Mouse (Mus musculus) intestine, embryonic 15.5 days (tissue): ENCODE results near the gene Il1r2. TPM values are rescaled to one million over a fixed set of nuclear protein-coding genes. Genes with fewer than 3 reads are reported as not detected.
A peak's percentile ranks its signal among the peaks of the same experiment; 100 is the strongest.

ENCODE experiments used
- ATAC-seq: fragments of 200-750 bp; cut with Nextera tagmentation; 2 replicates; pipeline ENCODE4 v1.8.0; 2017; ENCODE audit warnings: moderate TSS enrichment, moderate library complexity
- H3K27ac ChIP-seq: fragments of 300-500 bp; sonication (generic); 2 replicates; pipeline ENCODE4 v1.5.1; 2015; ENCODE audit warnings: mild to moderate bottlenecking, inconsistent platforms
- H3K27me3 ChIP-seq: fragments of 300-500 bp; sonication (generic); replicated peaks from 2 replicates; pipeline ENCODE4 v1.6.1; 2015; ENCODE audit warnings: inconsistent platforms
- H3K36me3 ChIP-seq: fragments of 300-500 bp; sonication (generic); 2 replicates; pipeline ENCODE4 v1.6.1; 2015; ENCODE audit warnings: inconsistent platforms
- H3K4me1 ChIP-seq: fragments of 300-500 bp; sonication (generic); replicated peaks from 2 replicates; pipeline ENCODE4 v1.6.1; 2015; ENCODE audit warnings: inconsistent platforms
- H3K4me2 ChIP-seq: fragments of 300-500 bp; sonication (generic); replicated peaks from 2 replicates; pipeline ENCODE4 v1.6.1; 2015; ENCODE audit warnings: mild to moderate bottlenecking, inconsistent platforms
- H3K4me3 ChIP-seq: fragments of 300-500 bp; sonication (generic); replicated peaks from 2 replicates; pipeline ENCODE4 v1.5.1; 2015; ENCODE audit warnings: inconsistent platforms
- H3K9ac ChIP-seq: fragments of 300-500 bp; sonication (generic); 2 replicates; pipeline ENCODE4 v1.6.1; 2015; ENCODE audit warnings: inconsistent platforms
- H3K9me3 ChIP-seq: fragments of 300-500 bp; sonication (generic); 2 replicates; pipeline ENCODE4 v1.6.1; 2016; ENCODE audit warnings: inconsistent platforms
- WGBS: fragments of 180-500 bp; shearing (Covaris S2); methylation state at CpG from one replicate; pipeline ENCODE4 v1.1.7; 2015; 5-methylcytosine and 5-hydroxymethylcytosine counted together
- polyA plus RNA-seq: library from polyadenylated mRNA; unstranded; fragments of >200 nt; fragmentation: Nextera tagmentation; extraction: Ambion mirVana; gene quantifications from 2 replicates; pipeline ENCODE4 v1.2.1, GENCODE M21; 2015

The Il1r2 gene
- polyA plus RNA-seq = 1.4 and 1.5 TPM in 2 replicates

GRCm38 (mm10) chr1:40073779-40074178 is at the start of gene Il1r2:
Gene Il1r2 (plus strand): TSS chr1:40074079.
- WGBS = 92% methylated on average over 5 of the region's 5 CpGs
- Histone ChIP-seq H3K27me3 (no peaks in the 10 kb centered on the region), H3K4me1 (no peaks in the 10 kb centered on the region), H3K4me2 (no peak within 1 kb of the TSS), H3K36me3 (no peaks in the 10 kb centered on the region), H3K9ac (no peak within 1 kb of the TSS), H3K9me3 (no peaks in the 10 kb centered on the region), H3K4me3 (no peak within 1 kb of the TSS), H3K27ac (no peak within 1 kb of the TSS)
- no peak for ATAC-seq

GRCm38 (mm10) chr1:40024554-40025320 is 49.1 kb upstream of the Il1r2 start:
- no peak overlapping the region for H3K9ac ChIP-seq
- no peak overlapping the region for H3K4me3 ChIP-seq
- no peak overlapping the region for H3K27ac ChIP-seq
- H3K9me3 ChIP-seq = no peaks in the 10 kb centered on the region
- no peaks in the 10 kb centered on the region for H3K4me1 ChIP-seq
- no peak for ATAC-seq
- H3K27me3 ChIP-seq = no peaks in the 10 kb centered on the region
- peaks cover 23% of the 10 kb centered on the region for H3K36me3 ChIP-seq
- H3K4me2 ChIP-seq = no peak overlapping the region
- 87% methylated on average over 27 of the region's 27 CpGs for WGBS

GRCm38 (mm10) chr1:40025416-40025815 is 48.5 kb upstream of the Il1r2 start:
- Histone ChIP-seq H3K27ac (no peak overlapping the region), H3K4me3 (no peak overlapping the region), H3K4me2 (no peak overlapping the region), H3K4me1 (no peaks in the 10 kb centered on the region), H3K9me3 (no peaks in the 10 kb centered on the region), H3K9ac (no peak overlapping the region), H3K27me3 (no peaks in the 10 kb centered on the region), H3K36me3 (peaks cover 23% of the 10 kb centered on the region)
- WGBS = 86% methylated on average over 5 of the region's 5 CpGs
- ATAC-seq = no peak

GRCm38 (mm10) chr1:40027116-40027620 is 46.7 kb upstream of the Il1r2 start:
- WGBS = 81% methylated on average over 7 of the region's 7 CpGs
- Histone ChIP-seq H3K36me3 (peaks cover 22% of the 10 kb centered on the region), H3K27ac (no peak overlapping the region)

GRCm38 (mm10) chr1:40028207-40028998 is 45.5 kb upstream of the Il1r2 start:
- Histone ChIP-seq H3K27me3 (no peaks in the 10 kb centered on the region), H3K27ac (no peak overlapping the region), H3K36me3 (peaks cover 10% of the 10 kb centered on the region; the same call in 1 of the 2 replicates), H3K4me2 (no peak overlapping the region), H3K4me1 (no peaks in the 10 kb centered on the region), H3K9ac (no peak overlapping the region), H3K9me3 (no peaks in the 10 kb centered on the region), H3K4me3 (no peak overlapping the region)
- ATAC-seq = peak; percentile 50; the same call in 1 of the 2 replicates
- WGBS = 89% methylated on average over 12 of the region's 12 CpGs

More at GRCm38 (mm10) chr1:40027116-40027620, 46.7 kb upstream of the Il1r2 start:
- no peak overlapping the region for H3K4me3 ChIP-seq
- ATAC-seq = no peak
- H3K27me3 ChIP-seq = no peaks in the 10 kb centered on the region
- H3K4me2 ChIP-seq = no peak overlapping the region
- H3K9me3 ChIP-seq = no peaks in the 10 kb centered on the region
- no peaks in the 10 kb centered on the region for H3K4me1 ChIP-seq
- H3K9ac ChIP-seq = no peak overlapping the region

- H3K9ac ChIP-seq = no peak overlapping the region
- H3K27me3 ChIP-seq = no peaks in the 10 kb centered on the region
- no peaks in the 10 kb centered on the region for H3K4me1 ChIP-seq
- no peak overlapping the region for H3K4me3 ChIP-seq
- H3K9me3 ChIP-seq = no peaks in the 10 kb centered on the region
- peaks cover 10% of the 10 kb centered on the region; the same call in 1 of the 2 replicates for H3K36me3 ChIP-seq
- H3K27ac ChIP-seq = no peak overlapping the region
- 91% methylated on average over 5 of the region's 5 CpGs for WGBS
- ATAC-seq = no peak
- no peak overlapping the region for H3K4me2 ChIP-seq
Observed at GRCm38 (mm10) chr1:40029597-40029996, 44.3 kb upstream of the Il1r2 start.

- Histone ChIP-seq H3K4me3 (no peak overlapping the region), H3K4me1 (no peaks in the 10 kb centered on the region), H3K9ac (no peak overlapping the region), H3K27me3 (no peaks in the 10 kb centered on the region), H3K36me3 (peaks cover 10% of the 10 kb centered on the region; the same call in 1 of the 2 replicates), H3K9me3 (no peaks in the 10 kb centered on the region), H3K27ac (no peak overlapping the region), H3K4me2 (no peak overlapping the region)
- no peak for ATAC-seq
- 87% methylated on average over 14 of the region's 14 CpGs for WGBS
Observed at GRCm38 (mm10) chr1:40030287-40030975, 43.4 kb upstream of the Il1r2 start.

GRCm38 (mm10) chr1:40030976-40031356 is 42.9 kb upstream of the Il1r2 start:
- no peaks in the 10 kb centered on the region for H3K4me1 ChIP-seq
- H3K36me3 ChIP-seq = peaks cover 10% of the 10 kb centered on the region; the same call in 1 of the 2 replicates
- no peaks in the 10 kb centered on the region for H3K27me3 ChIP-seq
- WGBS = 90% methylated on average over 8 of the region's 8 CpGs
- no peak overlapping the region for H3K4me2 ChIP-seq
- no peak overlapping the region for H3K9ac ChIP-seq
- no peak overlapping the region for H3K27ac ChIP-seq
- no peaks in the 10 kb centered on the region for H3K9me3 ChIP-seq
- no peak for ATAC-seq
- no peak overlapping the region for H3K4me3 ChIP-seq

- no peak for ATAC-seq
- H3K9ac ChIP-seq = no peak overlapping the region
- H3K4me3 ChIP-seq = no peak overlapping the region
- no peaks in the 10 kb centered on the region for H3K4me1 ChIP-seq
- 73% methylated on average over 2 of the region's 2 CpGs for WGBS
- H3K36me3 ChIP-seq = peaks cover 10% of the 10 kb centered on the region; the same call in 1 of the 2 replicates
- H3K27me3 ChIP-seq = no peaks in the 10 kb centered on the region
- no peaks in the 10 kb centered on the region for H3K9me3 ChIP-seq
- H3K27ac ChIP-seq = no peak overlapping the region
- H3K4me2 ChIP-seq = no peak overlapping the region
Observed at GRCm38 (mm10) chr1:40031626-40032025, 42.3 kb upstream of the Il1r2 start.

- Histone ChIP-seq H3K36me3 (no peaks in the 10 kb centered on the region), H3K27ac (no peak overlapping the region), H3K4me1 (no peaks in the 10 kb centered on the region), H3K4me2 (no peak overlapping the region), H3K27me3 (no peaks in the 10 kb centered on the region), H3K9ac (no peak overlapping the region), H3K9me3 (no peaks in the 10 kb centered on the region), H3K4me3 (no peak overlapping the region)
- ATAC-seq = no peak
- 57% methylated on average over 4 of the region's 4 CpGs for WGBS
Observed at GRCm38 (mm10) chr1:40033315-40033714, 40.6 kb upstream of the Il1r2 start.

GRCm38 (mm10) chr1:40033743-40034420 is 40.0 kb upstream of the Il1r2 start:
- H3K27ac ChIP-seq = no peak overlapping the region
- ATAC-seq = no peak

More at GRCm38 (mm10) chr1:40033743-40034420, 40.0 kb upstream of the Il1r2 start:
- Histone ChIP-seq H3K4me3 (no peak overlapping the region), H3K36me3 (no peaks in the 10 kb centered on the region), H3K4me1 (no peaks in the 10 kb centered on the region), H3K9ac (no peak overlapping the region), H3K4me2 (no peak overlapping the region), H3K27me3 (no peaks in the 10 kb centered on the region), H3K9me3 (no peaks in the 10 kb centered on the region)
- 74% methylated on average over 12 of the region's 12 CpGs for WGBS
